Mouse (Mus musculus) heart, adult 11 months (tissue): ENCODE measurements around the gene Lrch4.

ENCODE experiments used
- DNase-seq: peaks from one replicate; pipeline ENCODE4 v3.0.0; 2022

Lrch4 gene

DNA sequence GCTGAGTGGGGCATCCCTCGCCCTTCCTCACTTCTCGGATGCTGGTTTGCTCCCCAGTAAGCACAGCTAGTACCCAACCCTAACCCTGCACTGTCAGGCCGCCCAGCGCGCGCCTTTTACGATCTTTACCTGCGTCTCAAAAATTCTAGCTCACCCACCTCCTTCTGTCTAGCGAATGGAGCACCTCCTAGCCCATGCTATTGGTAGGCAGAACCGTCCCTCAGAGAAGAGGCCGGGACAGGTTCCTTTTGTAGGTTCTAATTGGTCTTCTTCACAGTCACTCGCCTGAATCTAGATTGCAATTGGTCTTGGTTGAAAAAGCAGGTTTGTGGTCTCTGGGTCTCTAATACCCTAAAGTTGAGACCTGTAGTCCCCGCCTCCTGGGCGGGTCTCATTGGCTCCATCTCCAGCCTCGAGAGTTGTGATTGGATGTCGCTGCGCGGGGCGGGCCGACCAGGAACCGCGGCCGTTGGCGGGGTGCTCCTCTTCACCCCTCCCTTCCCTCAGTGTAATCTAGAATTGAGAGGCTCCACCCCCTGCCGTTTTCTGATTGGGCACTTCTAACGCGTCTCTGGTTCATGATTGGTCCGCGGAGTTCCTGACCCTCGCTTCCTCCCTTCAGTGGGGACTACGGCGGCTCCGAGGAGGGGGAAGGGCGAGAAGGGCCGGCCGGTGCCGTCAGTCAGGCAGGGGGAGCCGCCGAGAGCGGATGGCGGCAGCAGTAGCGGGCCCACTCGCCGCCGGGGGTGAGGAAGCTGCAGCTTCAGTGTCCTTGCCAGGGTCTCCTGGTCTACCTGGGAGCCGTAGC, at the start of gene Lrch4, which contains the start of the genes Fbxo24 and Gm20605:
Gene Lrch4 (plus strand): TSS at position 624 of the 808 bp plus-strand sequence.
Gene Fbxo24 (minus strand): TSS at position 505 of the 808 bp plus-strand sequence.
Gene Gm20605 (plus strand): TSS at position 678 of the 808 bp plus-strand sequence.
- peak; percentile 100 for DNase-seq

DNA sequence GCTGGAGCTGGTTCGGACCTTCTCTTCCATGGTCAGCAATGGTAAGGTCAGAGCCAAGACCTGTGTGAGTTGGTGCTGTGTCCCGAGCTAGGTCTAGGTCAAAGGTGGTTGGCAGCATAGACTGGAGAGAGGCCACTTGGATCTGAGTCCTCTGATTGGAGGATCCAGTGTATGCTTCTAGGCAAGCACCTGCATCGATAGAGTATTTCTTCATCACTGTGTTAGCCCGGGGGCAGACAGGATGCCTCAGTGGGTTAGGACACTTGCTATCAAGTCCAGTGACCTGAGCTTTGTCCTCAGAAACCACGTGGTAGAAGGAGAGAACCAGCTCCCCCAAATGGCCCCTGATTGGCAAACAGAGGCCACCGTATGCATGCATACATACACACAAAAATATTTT, 48.7 kb upstream of the Lrch4 start:
- DNase-seq: no peak

DNA sequence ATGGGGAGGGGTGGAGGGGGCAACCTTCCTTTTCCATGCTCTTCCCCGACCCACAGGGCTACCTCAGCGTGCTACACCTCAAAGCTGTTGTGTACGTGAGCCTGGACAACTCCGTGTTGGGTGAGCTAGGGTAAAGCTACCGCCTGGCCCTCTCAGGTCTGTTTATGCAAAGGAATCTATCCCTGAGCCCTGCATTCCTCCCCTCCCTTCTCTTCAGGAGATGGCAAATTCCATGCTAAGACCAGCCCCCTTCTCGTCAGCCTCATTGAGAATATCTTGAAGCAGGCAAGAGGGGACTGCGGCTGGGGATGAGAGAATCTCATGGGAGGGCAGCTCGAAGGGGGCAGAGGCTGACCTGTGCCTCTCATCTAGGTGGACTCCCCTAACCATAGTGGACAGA, 46.2 kb upstream of the Lrch4 start:
- DNase-seq: no peak

DNA sequence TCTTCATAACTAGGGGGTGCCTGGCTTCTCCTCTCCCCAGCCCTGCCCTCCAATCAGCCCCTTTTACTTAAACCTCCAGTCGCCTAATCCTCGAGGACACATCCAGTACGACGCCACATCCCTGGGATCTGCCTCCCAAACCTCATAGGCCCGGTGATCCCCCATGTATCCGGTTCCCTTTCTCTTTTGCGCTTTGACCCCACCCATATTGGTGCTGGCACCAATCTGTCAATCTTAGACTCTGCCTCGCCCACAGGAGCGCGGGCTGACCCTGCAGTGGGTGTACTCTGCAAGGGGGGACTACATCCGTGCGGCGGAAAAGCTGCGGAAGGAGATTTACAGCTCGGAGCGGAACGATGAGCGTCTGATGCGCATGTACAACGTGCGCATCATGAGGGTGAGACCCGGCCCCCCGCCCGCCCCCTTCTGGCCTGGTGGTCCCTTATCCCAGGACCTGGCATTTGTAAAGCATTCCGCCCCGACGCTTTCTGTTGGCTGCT, 45.2 kb upstream of the Lrch4 start:
- peak; percentile 96 for DNase-seq

DNA sequence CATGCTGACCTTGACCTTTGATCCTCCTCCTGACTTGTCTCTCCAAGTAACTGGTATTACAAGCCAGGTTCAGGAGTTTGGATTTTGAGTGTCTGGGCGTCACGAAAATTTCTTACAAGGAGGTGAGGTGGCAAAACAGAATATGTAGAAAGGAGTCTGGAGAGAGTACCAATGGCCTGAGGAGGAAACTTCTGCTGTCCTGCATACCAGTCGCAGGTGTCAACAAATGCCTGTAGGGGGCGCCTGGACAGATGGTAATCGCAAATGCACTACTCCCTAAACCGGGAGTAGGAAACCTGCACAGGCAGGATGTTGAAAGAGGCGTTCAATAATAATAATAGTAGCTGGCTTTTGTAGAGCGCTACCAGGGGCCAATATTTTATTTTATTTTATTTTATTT, 43.9 kb upstream of the Lrch4 start:
- peak; percentile 96 for DNase-seq

DNA sequence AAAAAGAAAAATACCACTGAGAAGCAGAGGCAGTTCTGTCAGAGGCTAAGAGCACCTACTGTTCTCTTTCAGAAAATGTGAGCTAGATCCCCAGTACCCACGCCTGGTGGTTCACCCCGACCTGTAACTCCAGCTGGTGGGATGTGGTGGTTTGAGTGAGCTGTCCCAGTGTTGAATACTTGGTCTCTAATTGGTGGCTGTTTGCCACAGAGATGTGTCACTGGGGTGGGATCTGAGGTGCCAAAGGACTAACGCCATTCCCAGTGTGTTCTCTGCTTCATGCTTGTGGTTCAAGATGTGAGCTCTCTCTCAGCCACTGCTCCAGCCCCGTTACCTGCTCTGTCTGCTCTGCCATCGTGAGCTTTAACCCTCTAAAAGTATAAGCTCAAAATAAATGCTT, 38.4 kb upstream of the Lrch4 start:
- DNase-seq: no peak

DNA sequence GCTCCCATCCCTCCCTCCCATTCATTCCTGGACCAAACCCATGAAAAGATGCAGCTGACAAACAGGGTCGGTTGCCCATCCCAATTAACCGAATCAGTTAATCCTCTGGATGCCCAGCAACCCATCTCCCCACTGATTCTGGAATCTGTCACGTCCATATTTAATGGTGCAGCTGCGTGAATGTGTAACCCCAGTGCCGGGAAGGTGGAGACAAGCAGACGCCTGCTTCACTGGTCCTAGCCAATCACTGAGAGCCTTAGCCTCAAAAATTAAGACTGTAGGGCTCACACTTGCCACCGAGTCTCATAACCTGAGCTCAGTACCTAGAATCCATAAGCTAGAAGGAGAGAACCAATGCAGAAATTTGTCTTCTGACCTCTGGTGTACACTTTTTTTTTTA, 33.0 kb upstream of the Lrch4 start:
- DNase-seq: no peak

DNA sequence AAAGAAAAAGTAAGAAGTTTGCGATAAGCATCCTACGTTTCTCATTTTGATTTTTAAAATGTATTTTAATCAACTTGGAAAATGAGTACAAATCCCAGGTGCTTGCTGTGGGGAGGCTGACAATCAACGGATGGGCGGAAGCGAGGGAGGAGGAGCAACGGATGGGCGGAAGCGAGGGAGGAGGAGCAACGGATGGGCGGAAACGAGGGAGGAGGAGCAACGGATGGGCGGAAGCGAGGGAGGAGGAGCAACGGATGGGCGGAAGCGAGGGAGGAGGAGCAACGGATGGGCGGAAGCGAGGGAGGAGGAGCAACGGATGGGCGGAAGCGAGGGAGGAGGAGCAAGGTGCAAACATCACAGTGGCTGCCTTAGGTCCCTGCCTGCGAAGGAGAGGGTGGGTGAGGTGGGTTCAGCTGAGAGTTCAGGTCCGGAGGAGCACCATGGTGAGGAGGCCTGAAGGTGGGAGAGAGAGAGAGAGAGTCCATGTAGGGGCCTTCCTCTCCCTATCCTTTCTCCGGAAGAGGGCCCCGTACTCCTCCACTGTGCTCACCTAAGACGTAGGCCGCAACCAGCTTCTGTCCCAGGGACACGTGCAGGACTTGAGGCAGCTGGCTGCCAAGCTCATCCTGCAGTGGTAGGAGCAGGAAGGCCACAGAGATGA, 32.2 kb upstream of the Lrch4 start:
- DNase-seq: peak; percentile 94

DNA sequence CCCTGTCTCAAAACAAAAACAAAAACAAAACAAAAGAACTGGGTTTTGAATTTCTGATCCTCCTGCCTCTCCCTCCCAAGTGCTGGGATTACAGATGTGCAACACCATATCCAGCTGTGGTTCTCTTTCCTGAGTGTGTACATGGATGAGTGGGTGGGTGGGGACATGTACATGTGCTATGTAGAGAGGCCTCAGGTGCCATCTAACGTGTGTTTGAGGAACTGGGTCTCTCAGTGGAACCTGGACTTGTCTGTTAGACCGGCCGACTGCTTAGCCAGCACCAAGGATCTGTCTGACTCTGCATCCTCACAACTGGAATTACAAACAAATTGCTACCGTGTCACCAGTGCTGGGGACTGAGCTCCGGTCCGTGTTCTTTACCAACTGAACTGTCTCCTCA, 31.3 kb upstream of the Lrch4 start:
- DNase-seq: no peak

DNA sequence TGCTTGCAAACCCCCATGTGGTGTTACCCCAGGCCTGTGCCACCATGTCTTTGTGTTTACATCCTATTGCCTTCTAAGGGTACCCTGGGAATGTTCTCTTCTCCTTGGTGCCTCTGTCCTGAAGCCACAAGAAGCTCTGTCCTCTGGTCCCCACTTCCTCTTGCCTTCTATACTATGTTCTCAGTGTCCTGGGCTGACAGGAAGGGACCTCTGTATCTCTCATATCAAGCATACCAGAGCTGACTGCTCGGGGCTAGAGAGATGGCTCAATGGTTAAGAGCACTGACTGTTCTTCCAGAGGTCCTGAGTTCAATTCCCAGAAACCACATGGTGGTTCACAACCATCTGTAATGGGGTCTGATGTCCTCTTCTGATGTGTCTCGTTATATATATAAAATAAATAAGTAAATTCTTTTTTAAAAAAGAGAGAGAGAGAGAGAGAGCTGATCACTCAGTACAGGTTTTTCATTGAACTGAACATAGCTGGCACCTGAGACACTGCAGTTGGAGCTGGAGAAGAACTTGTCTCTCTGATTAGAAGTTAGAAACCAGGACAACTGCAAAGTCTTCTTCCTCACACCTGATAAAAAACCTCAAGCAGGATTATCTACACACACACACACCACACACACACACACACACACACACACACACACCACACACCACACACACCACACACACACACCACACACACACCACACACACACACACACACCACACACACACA, 30.7 kb upstream of the Lrch4 start:
- DNase-seq: no peak

DNA sequence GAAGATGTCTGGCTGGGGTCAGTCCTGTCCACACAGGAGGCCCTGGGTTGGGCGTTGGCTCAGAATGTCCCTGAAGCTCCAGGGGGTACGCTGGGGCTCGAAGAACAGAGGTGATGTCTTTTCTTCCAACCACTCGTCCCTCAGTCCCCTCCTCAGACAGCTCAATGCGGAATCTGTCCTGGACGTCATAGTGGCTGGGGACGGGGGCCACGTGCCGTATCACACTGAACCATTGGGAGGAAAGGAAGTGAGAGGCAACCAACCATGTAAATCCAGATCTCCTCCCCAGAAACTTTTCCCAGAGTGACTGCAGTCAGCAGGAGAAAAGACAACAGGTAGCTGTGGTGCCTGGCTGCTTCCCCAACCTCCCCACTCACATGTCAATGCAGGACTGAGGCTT, 29.3 kb upstream of the Lrch4 start:
- DNase-seq: peak; percentile 95

DNA sequence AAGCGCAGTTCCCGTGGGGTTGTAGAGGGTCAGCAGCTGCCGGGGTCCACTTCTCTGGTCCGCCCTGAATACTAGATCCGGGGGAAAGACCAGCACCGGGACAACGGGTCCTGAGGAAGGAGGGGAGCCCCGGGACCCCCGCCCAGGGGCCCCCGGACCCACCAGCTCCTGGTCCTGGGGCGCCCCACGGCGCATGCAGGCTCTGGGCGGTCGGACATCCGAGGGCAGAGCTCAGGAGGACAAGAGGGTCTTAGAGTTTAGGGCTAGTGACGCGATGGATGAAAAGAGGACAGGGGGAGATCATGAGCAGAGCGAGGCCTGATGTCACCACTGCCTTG, 28.7 kb upstream of the Lrch4 start:
- DNase-seq: no peak

DNA sequence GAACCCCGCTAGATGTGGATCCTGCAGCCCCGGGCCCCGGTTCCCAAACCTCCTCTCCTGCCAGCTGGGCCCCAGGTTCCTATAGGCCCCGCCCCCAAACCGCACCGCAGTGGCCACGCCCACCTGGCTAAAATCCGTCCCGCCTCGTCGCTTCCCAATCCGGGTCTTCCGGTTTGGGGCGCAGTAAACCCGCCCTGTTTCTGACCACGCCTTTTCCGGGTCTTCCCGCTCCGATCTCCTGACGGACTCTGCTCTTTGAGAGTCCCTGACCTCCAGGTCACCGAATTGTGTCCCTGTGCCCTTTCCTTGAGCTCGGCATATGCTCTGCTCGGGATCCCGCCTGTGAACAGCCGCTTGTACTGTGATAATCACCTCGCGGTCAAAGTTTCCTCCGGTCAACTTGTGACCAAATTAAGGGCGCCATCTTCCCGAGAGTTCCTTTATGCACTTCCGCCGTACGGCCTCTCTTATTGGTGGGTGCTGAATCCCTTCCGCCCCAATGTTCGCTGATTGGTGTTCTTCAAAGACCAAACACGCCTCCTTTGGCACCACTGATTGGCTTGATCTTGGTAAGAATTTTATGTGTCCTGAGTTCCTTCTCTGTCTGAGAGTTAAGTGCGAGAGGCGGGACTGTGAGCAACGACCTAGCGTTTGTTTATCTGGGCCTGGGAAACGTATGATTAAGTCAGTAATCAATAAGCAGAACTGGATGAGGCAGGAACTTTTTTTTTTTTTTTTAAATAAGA, 28.1 kb upstream of the Lrch4 start, which contains the start of gene Mospd3:
Gene Mospd3 (minus strand): TSS at position 440 of the 746 bp plus-strand sequence.
- peak; percentile 100 for DNase-seq

DNA sequence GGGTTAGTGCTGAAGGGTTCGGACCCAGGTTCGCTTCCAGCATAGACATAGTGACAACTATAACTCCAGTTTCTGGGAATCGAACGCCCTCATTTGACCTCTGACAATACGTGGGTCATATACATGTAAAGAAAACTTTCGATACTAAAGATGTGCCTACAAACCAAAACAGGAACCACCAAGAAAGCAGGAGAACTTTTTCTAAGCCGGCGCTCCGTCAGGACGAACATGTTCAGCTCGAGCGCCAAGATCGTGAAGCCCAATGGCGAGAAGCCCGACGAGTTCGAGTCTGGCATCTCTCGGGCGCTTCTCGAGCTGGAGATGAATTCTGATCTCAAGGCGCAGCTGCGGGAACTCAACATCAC, 27.6 kb upstream of the Lrch4 start:
- DNase-seq: no peak

DNA sequence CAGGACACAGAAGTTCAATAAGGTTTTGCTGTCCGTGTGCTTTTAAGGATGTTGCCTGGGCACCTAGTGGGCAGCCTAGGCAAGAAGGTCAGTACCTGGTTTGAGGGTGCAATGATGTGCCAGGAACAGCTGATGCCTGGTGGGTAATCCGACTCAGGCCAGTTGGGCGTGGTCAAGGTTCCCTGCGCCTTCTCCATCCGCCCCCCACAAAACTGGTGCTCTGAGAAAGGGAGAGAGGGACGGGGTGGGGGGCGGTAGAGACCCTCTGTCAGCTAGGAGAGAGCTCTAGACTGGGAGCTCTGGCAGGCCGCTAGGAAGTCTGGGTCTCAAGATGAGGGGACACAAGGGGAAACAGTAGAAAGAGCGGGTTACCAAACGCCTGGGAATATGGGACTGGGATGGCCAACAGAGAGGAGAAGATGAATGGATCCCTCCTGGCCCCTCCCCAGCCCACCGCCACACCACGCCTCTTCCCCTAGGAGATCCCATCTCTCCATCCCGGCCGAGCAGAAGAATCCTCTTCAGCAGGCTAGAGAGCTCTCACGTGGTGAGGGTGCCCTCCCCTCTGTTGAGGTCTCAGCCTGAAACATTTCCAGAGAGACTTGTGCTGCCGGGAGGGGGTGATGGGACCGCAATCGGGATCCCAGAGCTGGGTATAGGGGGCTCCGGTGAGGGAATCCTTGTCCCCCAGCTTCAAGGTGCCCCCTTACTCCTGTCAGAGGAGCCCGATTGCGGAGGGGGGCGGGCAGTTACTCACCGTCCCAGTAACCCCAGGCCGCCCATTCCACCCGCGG, 20.9 kb upstream of the Lrch4 start:
- peak; percentile 92 for DNase-seq

DNA sequence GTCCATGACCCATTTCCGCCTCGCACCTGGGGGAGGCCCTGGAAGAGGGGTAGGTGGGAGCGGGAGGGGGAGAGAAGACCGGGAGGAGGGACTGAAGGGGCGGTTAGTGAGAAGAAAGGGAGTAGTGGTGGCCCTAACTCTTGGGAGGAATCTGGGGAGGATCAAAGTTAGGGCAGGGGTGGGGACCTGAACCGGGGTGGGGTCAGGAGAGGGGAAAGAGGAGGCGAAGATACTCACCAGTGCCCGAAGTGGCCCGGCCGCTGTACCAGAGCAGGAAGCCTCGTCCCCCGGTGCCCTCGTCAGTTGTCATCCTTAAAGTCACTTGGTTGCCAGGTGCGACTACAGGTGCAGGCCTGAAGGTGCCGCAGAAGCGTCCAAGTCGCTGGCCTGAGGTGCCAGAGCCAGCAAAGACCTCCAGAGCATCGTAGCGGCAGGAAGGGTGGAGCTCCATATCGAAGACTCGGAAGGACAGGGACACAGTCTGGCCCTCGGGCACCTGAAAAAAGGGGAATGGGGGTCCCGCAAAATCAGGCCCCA, 20.2 kb upstream of the Lrch4 start:
- no peak for DNase-seq

DNA sequence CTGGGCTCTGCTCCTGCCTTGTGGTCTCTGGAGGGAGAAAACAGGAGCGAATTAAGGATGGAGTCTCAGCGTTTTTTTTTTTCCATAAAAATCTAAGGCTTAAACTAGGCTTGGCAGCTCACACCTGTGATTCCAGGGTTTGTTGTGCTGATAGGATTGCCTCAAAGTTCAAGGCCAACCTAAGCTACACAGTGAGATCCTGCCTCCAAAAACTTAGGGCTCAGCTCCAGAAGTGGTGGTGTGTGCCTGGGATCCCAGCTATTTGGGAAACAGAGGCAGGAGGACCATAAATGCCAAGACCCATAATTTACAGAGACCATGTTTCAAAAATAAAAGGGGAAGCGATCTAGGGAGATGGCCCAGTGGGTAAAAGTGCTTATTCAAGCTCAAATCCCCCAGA, 19.6 kb upstream of the Lrch4 start:
- peak; percentile 87 for DNase-seq

DNA sequence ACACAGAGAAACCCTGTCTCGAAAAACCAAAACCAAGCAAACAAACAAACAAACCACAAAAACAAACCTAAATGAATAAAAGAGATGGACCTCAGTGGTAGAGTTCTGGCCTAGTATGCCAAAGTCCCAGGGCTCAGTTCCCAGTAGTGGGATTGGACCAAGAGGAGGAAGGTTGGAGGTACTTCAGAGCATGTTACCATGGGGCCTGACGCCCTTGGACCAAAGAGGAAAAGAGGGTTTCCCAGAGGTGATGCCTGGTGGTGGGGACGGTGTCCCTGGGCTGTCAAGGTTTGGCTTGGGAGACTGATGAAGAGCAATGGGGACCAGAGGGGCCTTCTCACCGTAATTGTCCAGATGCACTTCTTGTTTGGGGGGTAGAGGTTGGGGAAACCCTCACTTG, 18.9 kb upstream of the Lrch4 start:
- DNase-seq: peak; percentile 92

DNA sequence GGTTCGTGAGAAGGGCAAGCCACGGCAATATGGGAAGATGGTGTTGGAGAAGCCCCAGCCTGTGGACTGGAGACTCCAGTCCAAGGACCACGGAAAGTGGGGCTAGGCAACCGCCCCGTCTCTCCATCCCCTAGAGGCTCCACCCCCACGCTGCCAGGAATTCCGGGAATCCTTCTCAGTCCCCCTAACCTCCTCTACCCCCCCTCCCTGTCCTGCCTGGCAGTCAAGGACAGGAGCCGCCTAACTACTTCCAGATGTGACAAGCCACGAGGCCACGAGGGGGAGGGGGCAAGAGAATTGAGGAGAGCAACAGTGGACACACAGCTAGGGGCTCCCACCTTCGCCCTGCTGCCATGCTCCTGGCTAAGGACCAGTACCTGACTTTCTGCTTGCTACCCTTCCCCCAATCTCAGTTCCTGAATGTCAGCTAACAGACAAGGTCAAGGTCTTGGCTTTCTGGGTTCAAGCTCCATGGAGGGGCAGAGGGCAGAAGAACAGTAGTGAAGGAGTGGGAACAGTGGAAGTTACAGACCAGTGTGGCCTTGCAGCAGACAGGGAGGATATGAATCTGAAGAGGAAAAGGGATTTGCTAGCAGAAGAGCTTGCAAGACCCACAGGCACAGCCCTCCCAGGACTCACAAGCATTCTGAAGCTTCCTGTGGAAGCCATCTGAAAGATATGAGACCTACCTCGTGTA, 18.2 kb upstream of the Lrch4 start:
- peak; percentile 99 for DNase-seq

DNA sequence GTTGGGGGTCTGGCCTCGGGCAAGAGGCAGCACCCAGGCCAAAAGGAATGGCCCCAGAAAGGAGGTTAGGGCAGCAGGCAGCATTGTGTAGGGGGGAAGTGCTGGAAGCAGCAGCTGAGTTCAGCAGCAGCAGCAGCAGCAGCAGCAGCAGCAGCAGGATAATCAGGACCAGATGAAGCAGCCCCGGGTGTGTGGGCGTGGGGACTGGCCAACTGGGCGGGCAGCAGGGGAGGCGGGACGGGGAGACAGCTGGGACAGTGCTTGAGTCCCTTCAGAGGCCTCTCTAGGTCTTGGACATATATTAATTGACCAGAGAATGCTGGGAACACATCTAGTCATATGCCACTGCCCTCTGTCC, 17.7 kb upstream of the Lrch4 start:
- DNase-seq: peak; percentile 98

DNA sequence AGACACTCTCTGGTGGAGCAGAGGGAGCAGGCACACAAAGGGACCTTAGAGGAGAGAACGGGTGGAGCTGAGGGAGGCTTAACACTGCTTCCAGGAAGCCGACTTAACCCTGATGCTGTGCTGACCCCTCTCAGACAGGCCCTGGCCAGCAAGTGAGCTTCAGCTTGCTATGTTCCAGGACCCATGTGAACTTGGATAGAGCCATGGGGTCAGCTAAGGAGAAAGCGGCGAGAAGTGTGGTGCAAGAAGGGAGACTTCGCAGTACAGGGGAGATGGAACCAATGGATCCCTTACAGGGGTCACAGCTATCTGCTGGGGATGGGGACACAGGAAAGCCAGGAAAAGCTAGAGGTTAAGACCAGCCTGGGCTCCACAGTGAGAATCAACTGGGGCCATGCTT, 15.8 kb upstream of the Lrch4 start:
- peak; percentile 96 for DNase-seq
